Mouse (Mus musculus) liver, embryonic 14.5 days (tissue): ENCODE results near the gene Ncam1. TPM values are rescaled to one million over a fixed set of nuclear protein-coding genes. Genes with fewer than 3 reads are reported as not detected.

ENCODE experiments used
- ATAC-seq: fragments of 200-750 bp; cut with Nextera tagmentation; 2 replicates; pipeline ENCODE4 v1.8.0; 2017; ENCODE audit warnings: moderate number of reproducible peaks, mild to moderate bottlenecking, moderate library complexity; ENCODE audit not compliant: insufficient read depth
- DNase-seq, 3 experiments: peaks; one replicate each; pipeline ENCODE4 v3.0.0-alpha.2; 2012 to 2013; ENCODE audit warnings: low read depth in 3 of 3, low spot score in 3 of 3
- H3K27ac ChIP-seq: fragments of 300-500 bp; sonication (generic); 2 replicates; pipeline ENCODE4 v1.5.1; 2014; ENCODE audit warnings: moderate library complexity, mild to moderate bottlenecking, control low read depth, inconsistent platforms
- H3K27me3 ChIP-seq: fragments of 300-500 bp; sonication (generic); 2 replicates; pipeline ENCODE4 v1.6.1; 2014; ENCODE audit warnings: mild to moderate bottlenecking, low read length, moderate library complexity; ENCODE audit not compliant: control insufficient read depth, insufficient read depth
- H3K36me3 ChIP-seq: fragments of 300-500 bp; sonication (generic); replicated peaks from 2 replicates; pipeline ENCODE4 v1.6.1; 2014; ENCODE audit warnings: low read depth; ENCODE audit not compliant: control insufficient read depth, insufficient read depth
- H3K4me1 ChIP-seq, 2 experiments: fragments of 200-500 bp in 1 of 2; fragments of 300-500 bp in 1 of 2; sonication (generic) in 1 of 2; replicated peaks; 2 replicates each; pipeline ENCODE4 v1.6.1; 2012 to 2014; ENCODE audit warnings: antibody characterized with exemption in 1 of 2, inconsistent platforms in 1 of 2, low read length in 1 of 2; ENCODE audit not compliant: control insufficient read depth in 2 of 2, insufficient read depth in 2 of 2
- H3K4me2 ChIP-seq: fragments of 300-500 bp; sonication (generic); 2 replicates; pipeline ENCODE4 v1.6.1; 2014; ENCODE audit warnings: low read depth, mild to moderate bottlenecking, control low read depth, moderate library complexity
- H3K4me3 ChIP-seq, 2 experiments: fragments of 200-500 bp in 1 of 2; fragments of 300-500 bp in 1 of 2; sonication (generic) in 1 of 2; 2 replicates each; pipeline ENCODE4 v1.5.1; 2012 to 2014; ENCODE audit warnings: low read depth in 2 of 2, low read length in 2 of 2, mild to moderate bottlenecking in 2 of 2, control low read depth in 1 of 2, inconsistent platforms in 1 of 2, moderate library complexity in 1 of 2; ENCODE audit not compliant: insufficient read depth in 1 of 2
- H3K9ac ChIP-seq: fragments of 300-500 bp; sonication (generic); replicated peaks from 2 replicates; pipeline ENCODE4 v1.6.1; 2014; ENCODE audit warnings: mild to moderate bottlenecking, control low read depth, moderate library complexity
- H3K9me3 ChIP-seq: fragments of 300-500 bp; sonication (generic); 2 replicates; pipeline ENCODE4 v1.6.1; 2016; ENCODE audit warnings: low read length, mixed read lengths; ENCODE audit not compliant: control insufficient read depth
- CTCF ChIP-seq: IDR thresholded peaks from 2 replicates; pipeline ENCODE4 v1.5.1; 2016; ENCODE audit warnings: antibody characterized with exemption, low read depth, control low read depth
- EP300 ChIP-seq: IDR thresholded peaks from 2 replicates; pipeline ENCODE4 v1.6.1; 2016; ENCODE audit warnings: antibody characterized with exemption, low read depth
- WGBS: fragments of 180-500 bp; shearing (Covaris S2); extraction: QIAGEN DNeasy Blood & Tissue Kit; methylation state at CpG from one replicate; pipeline ENCODE4 v1.1.7; 2014; ENCODE audit not compliant: insufficient replicate concordance; 5-methylcytosine and 5-hydroxymethylcytosine counted together
- polyA plus RNA-seq, 2 experiments: library from polyadenylated mRNA; depleted of rRNA in 1 of 2; stranded (reverse) in 1 of 2; unstranded in 1 of 2; fragments of >200 nt; fragmentation: Nextera tagmentation in 1 of 2; extraction: Ambion mirVana in 1 of 2; gene quantifications; 2 replicates each; pipeline versions ENCODE4 v1.2.1 to v1.2.3; 2012 to 2014

The Ncam1 gene
- polyA plus RNA-seq, 2 experiments: 0.60 to 1.9 TPM

DNA sequence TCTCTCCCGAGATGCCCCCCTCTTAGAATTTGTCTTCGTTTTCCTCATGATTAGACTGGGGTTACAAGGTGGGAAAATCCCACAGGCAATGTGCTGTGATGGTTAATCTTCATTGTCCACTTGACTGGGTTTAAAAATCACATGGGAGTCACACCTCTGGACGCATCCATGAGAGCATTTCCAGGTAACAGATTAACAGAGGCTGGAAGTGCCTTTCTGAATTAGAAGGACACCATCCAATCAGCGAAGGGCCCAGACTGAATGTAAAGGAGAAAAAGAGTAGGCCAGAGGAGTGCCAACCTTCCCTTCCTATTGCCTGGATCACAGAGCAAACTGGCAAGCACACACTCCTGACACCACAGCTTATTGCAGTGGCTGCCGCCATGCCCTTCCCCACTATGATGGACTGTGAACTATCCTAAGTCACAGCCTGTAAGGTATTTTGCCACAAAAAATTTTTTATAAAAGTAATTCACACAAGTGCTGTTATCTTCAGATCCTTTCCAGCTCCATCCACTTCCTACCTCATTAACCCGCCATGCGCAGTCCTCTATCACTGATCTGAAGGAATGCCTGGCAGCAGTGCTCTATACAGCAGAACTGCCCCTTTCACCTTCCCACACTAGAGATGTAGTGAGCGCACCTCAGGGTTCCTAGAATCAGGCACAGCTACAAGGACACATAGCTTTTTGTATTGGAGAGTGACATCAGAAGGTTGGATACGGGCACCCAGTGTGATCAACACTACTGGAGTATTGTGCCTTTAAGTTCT is 94.3 kb downstream of the Ncam1 start:
- WGBS: 66% methylated on average over 9 of the region's 9 CpGs
- Histone ChIP-seq H3K9ac (no peak overlapping the region), H3K36me3 (no peaks in the 10 kb centered on the region), H3K4me1 (no peaks in the 10 kb centered on the region), H3K4me3 (no peak overlapping the region), H3K4me2 (no peak overlapping the region), H3K27ac (no peak overlapping the region), H3K27me3 (no peaks in the 10 kb centered on the region), H3K9me3 (no peaks in the 10 kb centered on the region)
- no peak for TF ChIP-seq EP300
- TF ChIP-seq CTCF: no peak
- no peak for ATAC-seq
- no peak for DNase-seq

DNA sequence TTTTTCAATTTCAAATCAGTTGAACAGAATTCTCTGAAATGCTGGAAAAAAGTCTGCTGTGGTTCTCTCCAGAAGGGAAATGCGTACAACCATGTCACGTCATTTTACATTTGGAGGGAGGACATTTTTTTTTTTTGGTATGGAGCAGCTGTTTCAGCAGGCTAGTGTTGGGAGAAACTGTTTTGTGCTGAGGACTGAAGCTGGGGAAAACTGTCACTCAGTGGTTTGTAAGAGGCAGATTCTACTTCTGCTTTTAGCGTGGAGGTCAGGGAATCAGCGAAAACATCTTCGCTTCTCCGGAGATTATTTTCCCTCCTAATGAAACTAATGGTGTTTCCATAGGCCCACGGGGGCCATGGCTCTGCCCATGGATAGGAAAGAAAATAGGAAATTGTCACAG is 103.4 kb downstream of the Ncam1 start:
- TF ChIP-seq EP300: no peak
- TF ChIP-seq CTCF: no peak
- DNase-seq: no peak
- Histone ChIP-seq H3K9me3 (no peaks in the 10 kb centered on the region), H3K4me1 (no peaks in the 10 kb centered on the region), H3K27ac (no peak overlapping the region), H3K27me3 (no peaks in the 10 kb centered on the region), H3K4me2 (no peak overlapping the region), H3K36me3 (no peaks in the 10 kb centered on the region), H3K9ac (no peak overlapping the region), H3K4me3 (no peak overlapping the region)
- 24% methylated on average over 7 of the region's 7 CpGs for WGBS
- ATAC-seq: no peak

DNA sequence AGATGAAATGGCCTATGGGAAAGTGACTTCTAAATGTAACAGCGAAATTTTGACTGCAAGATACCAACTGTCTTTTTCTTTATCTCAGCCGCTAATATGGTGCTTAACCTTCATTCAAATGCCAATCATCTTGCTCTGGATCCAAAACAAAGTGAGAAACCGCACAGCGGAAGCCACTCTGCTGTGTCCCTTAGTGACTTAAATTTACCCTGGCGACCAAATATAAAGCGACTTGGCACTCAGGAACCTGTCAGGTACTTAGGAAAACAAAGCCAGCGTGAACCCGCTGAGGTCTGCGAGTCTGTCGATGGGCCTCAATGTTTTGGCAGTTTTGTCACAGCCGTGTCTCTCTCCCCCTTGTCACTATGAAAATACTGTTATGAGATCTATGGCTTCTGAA is 105.9 kb downstream of the Ncam1 start:
- 67% methylated on average over 11 of the region's 11 CpGs for WGBS
- no peaks in the 10 kb centered on the region for H3K36me3 ChIP-seq
- H3K27ac ChIP-seq: no peak overlapping the region
- H3K4me1 ChIP-seq: no peaks in the 10 kb centered on the region
- no peak overlapping the region for H3K4me3 ChIP-seq
- no peak for TF ChIP-seq CTCF
- no peaks in the 10 kb centered on the region for H3K9me3 ChIP-seq
- DNase-seq (no peak), ATAC-seq (no peak)
- no peak overlapping the region for H3K4me2 ChIP-seq
- H3K27me3 ChIP-seq: no peaks in the 10 kb centered on the region
- no peak overlapping the region for H3K9ac ChIP-seq

DNA sequence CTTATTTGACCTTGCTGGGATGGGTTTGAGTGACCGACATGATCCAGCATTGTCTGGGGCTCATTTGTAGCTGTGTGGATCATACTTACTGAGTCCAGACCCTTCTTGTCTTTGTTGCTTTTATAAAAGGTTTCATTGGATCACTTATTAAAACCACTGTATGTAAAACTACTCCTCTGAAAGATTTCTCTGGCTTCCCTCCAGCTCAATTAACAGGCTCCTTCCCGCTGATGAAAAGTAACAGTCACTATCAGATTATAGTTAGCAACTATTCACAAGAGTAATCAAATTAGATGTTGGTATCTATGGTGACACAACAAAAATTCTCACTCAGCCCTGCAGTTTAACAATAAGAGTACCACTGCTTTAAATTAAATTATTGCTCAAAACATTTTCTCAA is 107.4 kb downstream of the Ncam1 start:
- Histone ChIP-seq H3K4me1 (no peaks in the 10 kb centered on the region), H3K4me2 (no peak overlapping the region), H3K36me3 (no peaks in the 10 kb centered on the region), H3K9ac (no peak overlapping the region), H3K4me3 (no peak overlapping the region), H3K27ac (no peak overlapping the region), H3K27me3 (no peaks in the 10 kb centered on the region), H3K9me3 (no peaks in the 10 kb centered on the region)
- WGBS: 59% methylated on average over 2 of the region's 2 CpGs
- DNase-seq: no peak
- TF ChIP-seq CTCF: no peak
- no peak for TF ChIP-seq EP300
- ATAC-seq: no peak

DNA sequence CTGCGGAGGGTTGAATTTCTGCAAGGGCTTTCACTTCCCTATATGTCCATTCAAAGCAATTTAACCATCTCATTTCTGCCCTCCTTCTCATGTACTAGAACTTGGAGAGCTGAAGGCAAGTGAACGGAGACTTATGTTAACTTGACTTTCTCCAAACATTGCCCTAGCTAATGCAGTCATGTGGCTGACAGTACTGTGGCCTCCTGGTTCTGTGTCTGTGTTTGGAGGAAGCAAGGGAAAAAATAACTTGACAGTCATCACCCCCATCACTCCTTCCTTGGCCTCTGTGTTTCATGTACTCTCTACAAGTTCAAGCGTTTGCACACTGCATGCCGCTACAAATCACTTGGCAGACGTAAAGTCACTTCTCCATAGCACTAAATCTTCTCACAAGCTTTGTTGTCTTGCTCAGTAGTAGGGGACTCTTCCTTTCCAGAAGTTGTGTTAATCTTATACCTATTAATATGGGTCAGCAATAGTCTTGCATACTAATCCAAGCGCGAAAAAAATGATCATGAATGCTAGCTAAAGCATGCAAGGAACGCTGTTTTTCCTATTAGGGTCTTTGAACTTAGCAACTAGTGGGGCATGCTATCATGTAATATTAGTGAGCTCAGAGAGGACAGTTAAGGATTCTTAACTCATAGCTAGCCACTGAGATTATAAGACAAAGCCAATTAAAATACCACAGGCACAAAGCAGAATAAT is 115.0 kb downstream of the Ncam1 start:
- DNase-seq (no peak), ATAC-seq (no peak)
- H3K27ac ChIP-seq: no peak overlapping the region
- TF ChIP-seq CTCF: no peak
- no peak for TF ChIP-seq EP300
- no peak overlapping the region for H3K4me2 ChIP-seq
- H3K27me3 ChIP-seq: no peaks in the 10 kb centered on the region
- 62% methylated on average over 8 of the region's 8 CpGs for WGBS
- H3K4me1 ChIP-seq: no peaks in the 10 kb centered on the region
- H3K9ac ChIP-seq: no peak overlapping the region
- H3K9me3 ChIP-seq: no peaks in the 10 kb centered on the region
- H3K36me3 ChIP-seq: no peaks in the 10 kb centered on the region
- no peak overlapping the region for H3K4me3 ChIP-seq
